Mouse (Mus musculus): ENCODE data around the gene Btbd9.

DNA sequence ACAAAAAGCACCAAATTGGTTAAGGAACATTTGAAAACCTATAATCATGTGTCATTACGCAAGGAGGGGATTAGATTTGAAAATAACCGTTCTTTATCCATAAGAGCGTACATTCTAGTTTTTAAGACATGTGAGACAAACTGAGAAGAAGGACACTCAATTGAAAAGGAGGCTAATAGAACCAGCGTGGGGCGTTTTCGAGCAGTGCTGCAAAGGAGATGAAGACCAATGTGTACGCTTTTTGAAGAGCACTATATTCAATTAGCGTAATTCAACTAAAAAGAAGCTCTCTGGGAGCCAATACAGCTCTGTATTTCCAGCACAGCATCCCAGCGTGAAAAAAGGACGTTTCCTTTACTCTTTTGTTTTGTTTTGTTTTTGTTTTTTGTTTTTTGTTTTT, 103.5 kb downstream of the Btbd9 start:
- no peak for TF ChIP-seq POLR2A (IDR thresholded peaks at IDR 0.05; ENCODE audit: borderline replicate concordance, control insufficient read depth, low read depth, low read length)
- TF ChIP-seq CTCF (IDR thresholded peaks at IDR 0.05; ENCODE audit: control insufficient read depth, insufficient read depth, low read length): no peak
